Mouse (Mus musculus) lung, embryonic 15.5 days (tissue): Measurements from ENCODE around the gene Cyth2. TPM values are rescaled to one million over a fixed set of nuclear protein-coding genes. Genes with fewer than 3 reads are reported as not detected.

Source experiments
- ATAC-seq: fragments of 200-750 bp; cut with Nextera tagmentation; 2 replicates; pipeline ENCODE4 v1.8.0; 2017; ENCODE audit warnings: moderate number of reproducible peaks, borderline replicate concordance; ENCODE audit not compliant: low FRiP score, low TSS enrichment; ENCODE audit errors: extremely low read depth
- H3K27ac ChIP-seq: fragments of 300-500 bp; sonication (generic); 2 replicates; pipeline ENCODE4 v1.5.1; 2015; ENCODE audit warnings: moderate library complexity, mild to moderate bottlenecking, inconsistent platforms
- H3K27me3 ChIP-seq: fragments of 300-500 bp; sonication (generic); 2 replicates; pipeline ENCODE4 v1.6.1; 2015; ENCODE audit warnings: inconsistent platforms
- H3K36me3 ChIP-seq: fragments of 300-500 bp; sonication (generic); 2 replicates; pipeline ENCODE4 v1.6.1; 2015; ENCODE audit warnings: inconsistent platforms
- H3K4me1 ChIP-seq: fragments of 300-500 bp; sonication (generic); 2 replicates; pipeline ENCODE4 v1.6.1; 2015; ENCODE audit warnings: inconsistent platforms
- H3K4me2 ChIP-seq: fragments of 300-500 bp; sonication (generic); 2 replicates; pipeline ENCODE4 v1.6.1; 2015; ENCODE audit warnings: inconsistent platforms, mild to moderate bottlenecking, moderate library complexity
- H3K4me3 ChIP-seq: fragments of 300-500 bp; sonication (generic); 2 replicates; pipeline ENCODE4 v1.5.1; 2015; ENCODE audit warnings: mild to moderate bottlenecking, inconsistent platforms
- H3K9ac ChIP-seq: fragments of 300-500 bp; sonication (generic); 2 replicates; pipeline ENCODE4 v1.6.1; 2015; ENCODE audit warnings: inconsistent platforms
- H3K9me3 ChIP-seq: fragments of 300-500 bp; sonication (generic); 2 replicates; pipeline ENCODE4 v1.6.1; 2016; ENCODE audit warnings: inconsistent platforms
- WGBS: fragments of 180-500 bp; shearing (Covaris S2); methylation state at CpG from one replicate; pipeline ENCODE4 v1.1.7; 2015; 5-methylcytosine and 5-hydroxymethylcytosine counted together
- polyA plus RNA-seq: library from polyadenylated mRNA; unstranded; fragments of >200 nt; fragmentation: Nextera tagmentation; extraction: Ambion mirVana; gene quantifications from 2 replicates; pipeline ENCODE4 v1.2.1, GENCODE M21; 2015

The Cyth2 gene
- 115 and 122 TPM in 2 replicates for polyA plus RNA-seq

DNA sequence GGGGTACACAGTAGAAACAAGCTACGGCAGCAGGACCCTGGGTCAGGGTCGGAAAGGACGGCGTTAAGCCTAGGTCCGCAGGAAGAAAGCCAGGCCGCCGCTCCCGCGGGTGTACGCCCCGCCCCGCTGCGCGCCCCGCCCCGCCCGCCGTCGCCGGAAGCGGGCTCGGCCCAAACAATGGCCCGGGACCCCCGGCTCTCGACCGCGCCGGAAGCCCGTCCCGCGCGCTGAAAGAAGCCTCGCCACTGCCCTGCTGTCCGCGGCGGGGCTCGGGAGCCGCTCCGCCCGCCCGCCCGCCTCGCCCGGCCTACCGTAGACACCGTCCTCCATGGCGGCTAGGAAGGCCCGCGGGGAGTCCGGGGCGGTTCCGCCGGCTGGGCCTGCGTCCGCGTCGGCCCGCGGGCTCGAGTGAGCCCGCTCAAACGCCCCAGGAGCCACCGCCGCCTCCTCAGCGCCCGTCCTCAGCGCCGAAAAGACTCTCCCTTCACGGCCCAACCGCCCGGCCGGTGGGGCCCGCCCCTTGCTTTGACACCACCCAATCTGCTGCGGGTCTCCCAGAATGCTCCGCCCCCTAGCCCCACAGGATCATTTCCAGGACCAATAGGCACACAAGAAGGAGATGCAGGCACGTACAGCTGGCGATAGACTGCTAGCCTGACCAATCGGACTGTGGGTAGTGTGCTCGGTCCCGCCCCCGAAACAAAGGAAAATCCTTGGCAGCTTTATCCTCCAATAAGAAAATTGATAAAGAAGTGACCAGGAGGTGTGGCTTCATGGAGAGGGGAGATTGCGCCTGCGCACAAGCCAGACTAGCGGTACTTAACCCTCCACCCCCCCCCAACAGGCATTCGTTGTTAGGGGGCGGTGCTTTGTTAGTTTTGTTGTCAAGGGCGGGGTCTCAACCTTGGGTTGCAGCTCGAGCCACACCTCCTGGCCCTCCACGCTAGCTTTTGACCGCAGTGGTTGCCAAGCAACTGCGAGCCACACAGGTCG lies at the start of gene Cyth2:
TSS of gene Cyth2 (minus strand) at position 795 of the 993 bp plus-strand sequence.
- H3K4me2 ChIP-seq = peak within 1 kb of the TSS; percentile 72
- peak within 1 kb of the TSS; percentile 100 for H3K9ac ChIP-seq
- under 1% methylated on average over 92 of the region's 92 CpGs for WGBS

DNA sequence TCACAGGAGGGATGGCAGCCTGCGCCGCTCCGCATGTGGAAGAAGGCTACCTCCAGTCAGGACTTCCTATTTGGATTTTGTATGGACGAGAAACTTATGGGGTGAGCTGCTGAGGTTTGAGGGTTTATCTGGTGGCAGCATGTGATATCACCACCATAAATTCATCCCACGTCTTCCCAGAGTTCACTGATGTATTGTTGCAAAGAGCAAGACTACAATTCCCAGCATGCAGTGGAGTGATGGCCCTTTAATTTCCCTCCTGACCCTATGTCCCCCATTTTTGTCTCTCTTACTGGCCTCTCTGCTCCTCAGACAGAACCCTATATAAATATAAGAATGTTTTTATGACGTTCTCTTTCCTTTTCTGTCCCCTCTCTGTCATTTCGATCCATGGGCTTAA lies 48.4 kb upstream of the Cyth2 start:
- WGBS = 83% methylated on average over 7 of the region's 7 CpGs
- no peak overlapping the region for H3K9ac ChIP-seq
- ATAC-seq = no peak

More for the DNA sequence above, at the start of gene Cyth2:
- peak; percentile 99 for ATAC-seq
- Histone ChIP-seq H3K27ac (peak within 1 kb of the TSS; percentile 100), H3K36me3 (peaks cover 39% of the 10 kb centered on the region), H3K4me3 (peak within 1 kb of the TSS; percentile 90), H3K4me1 (peaks cover 21% of the 10 kb centered on the region), H3K27me3 (no peaks in the 10 kb centered on the region), H3K9me3 (no peaks in the 10 kb centered on the region)

DNA sequence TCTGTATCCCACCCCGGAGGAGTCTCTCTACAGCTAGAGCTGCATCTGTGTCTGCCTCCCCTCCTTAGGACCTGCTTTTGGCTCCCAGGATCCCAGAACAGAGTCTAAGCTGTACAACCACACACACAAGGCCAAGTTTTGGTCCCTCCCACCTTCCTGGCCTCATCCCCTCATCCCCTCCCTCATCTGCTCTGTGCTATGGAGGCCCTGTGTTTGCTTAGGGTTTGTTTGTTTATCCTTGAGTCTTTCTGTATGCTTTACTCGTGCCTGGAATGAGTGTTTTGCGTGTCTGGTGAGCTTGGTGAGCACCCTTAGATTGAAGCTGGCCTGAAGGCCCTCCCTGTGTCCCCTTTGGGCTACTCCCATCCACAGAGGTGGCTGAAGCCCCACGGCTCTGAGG lies 44.6 kb upstream of the Cyth2 start:
- Histone ChIP-seq H3K27ac (no peak overlapping the region), H3K9me3 (no peaks in the 10 kb centered on the region), H3K4me1 (peaks cover 27% of the 10 kb centered on the region), H3K4me2 (no peak overlapping the region), H3K9ac (no peak overlapping the region), H3K36me3 (no peaks in the 10 kb centered on the region), H3K27me3 (peaks cover 18% of the 10 kb centered on the region), H3K4me3 (no peak overlapping the region)
- ATAC-seq = no peak
- WGBS = 35% methylated on average over 4 of the region's 4 CpGs

More for the DNA sequence above, 48.4 kb upstream of the Cyth2 start:
- no peaks in the 10 kb centered on the region for H3K9me3 ChIP-seq
- peaks cover 25% of the 10 kb centered on the region for H3K4me1 ChIP-seq
- H3K36me3 ChIP-seq = no peaks in the 10 kb centered on the region
- H3K27me3 ChIP-seq = peaks cover 5% of the 10 kb centered on the region; the same call in 1 of the 2 replicates
- H3K4me3 ChIP-seq = no peak overlapping the region
- no peak overlapping the region for H3K27ac ChIP-seq
- H3K4me2 ChIP-seq = no peak overlapping the region

DNA sequence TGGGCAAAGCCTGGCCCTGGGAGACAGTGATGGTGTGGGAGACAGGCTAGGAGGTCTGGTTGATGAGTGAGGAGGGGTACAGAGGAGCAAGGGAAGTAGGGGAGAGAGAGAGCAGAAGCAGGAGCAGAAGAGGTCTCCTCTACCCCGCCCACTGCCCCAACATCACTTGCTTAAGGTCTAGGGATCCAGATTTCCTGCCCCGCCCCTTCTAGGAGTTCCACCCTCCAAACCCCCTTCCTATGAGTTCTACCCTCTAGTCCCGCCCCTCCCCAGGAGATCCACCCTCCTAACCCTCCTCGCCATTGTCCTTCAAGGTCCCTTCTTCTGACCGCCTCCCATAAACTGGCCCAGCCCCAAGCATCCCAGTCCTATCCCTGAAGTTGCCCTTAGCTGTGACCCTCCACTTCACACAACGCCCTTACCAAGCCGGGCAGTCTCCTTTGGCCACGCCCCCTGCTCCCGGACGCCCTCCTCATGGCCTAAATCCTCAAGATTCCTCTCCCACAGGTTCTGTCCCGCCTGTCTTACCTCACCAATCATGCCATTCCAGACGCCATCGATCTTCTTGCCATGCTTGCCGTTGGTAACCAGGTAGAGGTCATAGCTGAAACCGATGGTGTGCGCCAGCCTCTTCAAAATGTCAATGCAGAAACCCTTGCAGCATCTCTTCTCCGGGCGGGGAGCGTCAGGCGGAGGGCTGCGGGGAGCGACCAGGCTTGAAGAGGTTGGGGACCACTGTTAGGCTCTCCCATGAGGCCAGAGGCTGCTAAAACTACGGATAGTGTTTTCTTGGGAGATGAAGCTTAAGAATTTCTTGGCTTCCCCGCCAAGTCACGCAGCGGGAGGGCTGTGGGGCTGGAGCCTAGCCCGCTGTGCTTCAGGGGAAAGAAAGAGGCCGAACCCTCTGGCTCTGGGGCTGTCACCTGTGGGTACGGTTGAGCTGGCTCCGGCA lies 42.8 kb upstream of the Cyth2 start:
- Histone ChIP-seq H3K4me1 (peaks cover 25% of the 10 kb centered on the region), H3K9me3 (no peaks in the 10 kb centered on the region), H3K36me3 (no peaks in the 10 kb centered on the region), H3K27me3 (peaks cover 18% of the 10 kb centered on the region), H3K4me3 (peak overlapping the region; percentile 36), H3K27ac (no peak overlapping the region), H3K9ac (0 out of 2 replicates have a peak overlapping the region, but pooled peaks have one; percentile 12), H3K4me2 (peak overlapping the region; percentile 76)
- 4% methylated on average over 30 of the region's 30 CpGs for WGBS
- ATAC-seq = peak; percentile 17; the same call in 1 of the 2 replicates

DNA sequence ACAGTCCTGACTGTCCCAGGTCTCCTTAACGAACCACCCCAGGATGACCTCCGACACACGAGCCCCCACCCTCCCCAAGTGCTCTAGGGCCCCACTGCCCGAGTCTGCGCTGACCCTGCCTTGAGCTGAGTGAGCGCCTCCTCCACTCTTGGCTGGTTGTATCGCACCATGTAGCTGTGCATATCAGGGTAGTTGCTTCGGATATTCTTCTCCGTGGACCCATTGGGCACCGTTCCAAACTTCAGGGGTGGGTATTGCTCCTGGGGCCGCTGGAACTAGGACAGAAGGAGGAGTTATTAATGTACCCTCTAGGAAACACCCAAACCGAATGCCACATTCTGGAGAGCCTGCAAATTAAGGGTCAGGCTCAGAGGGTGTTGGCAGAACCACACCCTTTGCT lies 38.7 kb upstream of the Cyth2 start:
- no peaks in the 10 kb centered on the region for H3K9me3 ChIP-seq
- no peaks in the 10 kb centered on the region for H3K36me3 ChIP-seq
- H3K27ac ChIP-seq = no peak overlapping the region
- ATAC-seq = no peak
- H3K9ac ChIP-seq = no peak overlapping the region
- H3K4me1 ChIP-seq = peaks cover 23% of the 10 kb centered on the region
- peaks cover 15% of the 10 kb centered on the region for H3K27me3 ChIP-seq
- H3K4me3 ChIP-seq = no peak overlapping the region
- 77% methylated on average over 12 of the region's 12 CpGs for WGBS
- no peak overlapping the region for H3K4me2 ChIP-seq

DNA sequence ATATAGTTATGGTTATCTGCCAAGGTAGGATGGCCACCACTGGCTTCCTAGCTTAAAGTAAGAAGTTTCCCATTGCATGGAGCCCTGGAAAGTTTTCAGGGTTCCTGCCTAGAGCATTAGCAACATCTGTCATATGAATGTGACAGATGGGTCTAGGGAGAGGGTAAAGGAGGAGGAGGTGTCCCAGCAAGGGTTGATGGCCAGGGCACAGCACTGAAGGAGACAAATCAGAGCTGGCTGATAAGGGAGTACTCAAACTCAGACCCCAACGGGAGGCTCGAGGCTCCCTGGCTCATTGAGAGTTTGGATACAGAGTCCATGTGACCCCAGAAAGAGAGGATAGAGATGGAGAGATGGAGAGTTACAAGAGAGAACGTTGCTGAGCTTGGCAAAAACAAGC lies 36.3 kb upstream of the Cyth2 start:
- H3K4me3 ChIP-seq = no peak overlapping the region
- no peaks in the 10 kb centered on the region for H3K9me3 ChIP-seq
- no peak overlapping the region for H3K4me2 ChIP-seq
- H3K36me3 ChIP-seq = no peaks in the 10 kb centered on the region
- 0 out of 2 replicates have a peak, but pooled peaks cover 7% of the 10 kb centered on the region for H3K4me1 ChIP-seq
- no peak for ATAC-seq
- no peak overlapping the region for H3K27ac ChIP-seq
- WGBS = 43% methylated on average over 3 of the region's 3 CpGs
- no peak overlapping the region for H3K9ac ChIP-seq
- no peaks in the 10 kb centered on the region; the same call in 1 of the 2 replicates for H3K27me3 ChIP-seq

DNA sequence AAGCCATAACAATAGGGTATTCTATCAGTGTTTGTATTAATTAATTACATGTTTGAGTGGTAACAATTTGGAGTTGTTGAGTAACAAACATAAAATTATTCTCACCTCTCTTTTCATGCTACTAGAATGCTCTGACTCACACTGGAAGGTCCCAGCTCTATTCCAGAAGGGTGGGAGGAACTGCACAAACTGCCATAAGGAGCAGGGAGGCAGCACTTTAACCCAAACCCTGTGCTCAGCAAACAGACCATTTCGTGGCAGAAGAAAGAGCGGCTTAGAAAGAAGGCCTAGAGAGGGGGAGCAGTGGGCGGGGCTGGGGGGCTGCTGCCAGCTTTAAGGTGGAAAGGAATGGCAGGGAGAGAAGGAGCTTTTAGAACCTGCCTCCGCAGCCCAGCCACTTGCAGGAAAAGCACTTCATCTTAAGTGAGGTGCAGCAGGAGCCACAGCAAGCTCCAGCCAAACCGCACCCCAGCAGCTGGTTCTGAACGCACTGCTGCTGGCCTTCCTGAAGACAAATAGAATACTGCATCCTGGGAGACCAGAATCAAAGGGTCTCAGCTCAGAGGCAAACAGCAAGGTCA lies 34.2 kb upstream of the Cyth2 start:
- peak; percentile 60; the same call in 1 of the 2 replicates for ATAC-seq
- H3K27ac ChIP-seq = peak overlapping the region; percentile 73
- WGBS = 12% methylated on average over 6 of the region's 6 CpGs
- H3K36me3 ChIP-seq = no peaks in the 10 kb centered on the region
- no peak overlapping the region for H3K9ac ChIP-seq
- no peak overlapping the region for H3K4me3 ChIP-seq
- no peak overlapping the region for H3K4me2 ChIP-seq
- no peaks in the 10 kb centered on the region; the same call in 1 of the 2 replicates for H3K27me3 ChIP-seq
- H3K4me1 ChIP-seq = 0 out of 2 replicates have a peak, but pooled peaks cover 7% of the 10 kb centered on the region
- H3K9me3 ChIP-seq = no peaks in the 10 kb centered on the region

DNA sequence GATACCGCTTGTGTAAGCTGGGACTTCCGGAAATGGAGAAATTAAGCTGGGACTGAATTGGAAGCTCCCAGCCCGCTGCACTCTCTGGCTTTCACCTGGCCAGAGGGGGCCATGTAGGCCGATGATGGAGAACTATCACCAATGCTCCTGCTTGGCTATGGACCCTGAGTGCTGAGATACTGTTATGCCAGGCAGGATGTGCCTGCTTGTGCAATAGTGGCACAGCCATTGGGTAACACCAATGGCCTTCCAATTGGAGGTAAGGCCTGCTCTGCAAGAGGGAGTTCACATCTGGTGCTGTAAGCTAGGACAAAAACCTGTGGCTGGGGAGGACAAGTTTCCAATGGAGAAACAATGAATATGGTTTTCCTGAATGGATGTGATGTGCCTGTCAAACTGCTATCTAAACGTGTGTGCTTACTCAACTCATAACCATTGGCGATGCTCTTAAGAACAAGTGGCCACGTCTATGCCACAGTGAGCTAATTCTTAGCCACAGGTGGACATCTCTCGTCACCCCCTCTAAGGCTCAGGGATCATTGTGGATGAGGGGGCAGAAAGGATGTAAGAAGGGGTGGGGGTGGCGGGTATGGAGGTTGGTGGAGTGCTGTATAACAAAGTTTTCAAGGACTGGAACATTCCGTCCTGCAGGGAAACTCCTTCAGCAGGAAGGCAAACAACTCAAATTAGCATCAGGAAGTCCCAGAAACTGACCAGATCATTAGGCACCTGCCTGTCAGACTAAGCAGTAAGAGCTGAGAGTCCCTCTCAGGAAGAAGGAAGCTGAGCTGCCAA lies 28.8 kb upstream of the Cyth2 start:
- H3K27me3 ChIP-seq = peaks cover 4% of the 10 kb centered on the region
- 69% methylated on average over 10 of the region's 10 CpGs for WGBS
- ATAC-seq = no peak

DNA sequence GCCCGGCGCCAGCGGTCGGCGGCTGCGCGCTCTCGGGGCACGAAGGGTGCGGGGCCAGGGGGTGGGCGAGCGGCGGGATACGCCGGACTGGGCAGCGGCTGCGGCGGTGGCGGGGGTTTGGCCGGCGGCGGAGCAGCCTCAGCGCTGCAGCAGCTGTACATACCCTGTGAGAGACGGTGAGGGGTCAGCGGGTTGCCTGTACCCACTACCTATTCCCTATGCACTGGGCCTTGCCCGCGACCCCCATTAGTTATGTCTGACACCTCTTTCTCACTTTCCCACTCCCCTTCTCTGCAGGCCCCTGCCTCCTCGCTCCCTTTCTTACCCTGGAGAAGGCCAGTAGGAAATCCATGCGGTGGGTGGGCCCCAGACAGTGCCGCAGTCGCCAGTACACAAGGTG lies 19.5 kb upstream of the Cyth2 start:
- H3K4me1 ChIP-seq = peaks cover 36% of the 10 kb centered on the region
- no peaks in the 10 kb centered on the region for H3K9me3 ChIP-seq
- 0 out of 2 replicates have a peak, but pooled peaks have one; percentile 16 for ATAC-seq
- no peak overlapping the region for H3K27ac ChIP-seq
- H3K27me3 ChIP-seq = peaks cover 50% of the 10 kb centered on the region
- WGBS = 4% methylated on average over 31 of the region's 31 CpGs
- H3K36me3 ChIP-seq = peaks cover 4% of the 10 kb centered on the region; the same call in 1 of the 2 replicates
- peak overlapping the region; percentile 45 for H3K4me3 ChIP-seq
- H3K4me2 ChIP-seq = peak overlapping the region; percentile 73
- peak overlapping the region; percentile 26 for H3K9ac ChIP-seq

More for the DNA sequence above, 28.8 kb upstream of the Cyth2 start:
- H3K9me3 ChIP-seq = no peaks in the 10 kb centered on the region
- no peak overlapping the region for H3K4me3 ChIP-seq
- no peak overlapping the region for H3K9ac ChIP-seq
- no peak overlapping the region for H3K27ac ChIP-seq
- H3K4me1 ChIP-seq = no peaks in the 10 kb centered on the region
- H3K4me2 ChIP-seq = no peak overlapping the region
- H3K36me3 ChIP-seq = no peaks in the 10 kb centered on the region

DNA sequence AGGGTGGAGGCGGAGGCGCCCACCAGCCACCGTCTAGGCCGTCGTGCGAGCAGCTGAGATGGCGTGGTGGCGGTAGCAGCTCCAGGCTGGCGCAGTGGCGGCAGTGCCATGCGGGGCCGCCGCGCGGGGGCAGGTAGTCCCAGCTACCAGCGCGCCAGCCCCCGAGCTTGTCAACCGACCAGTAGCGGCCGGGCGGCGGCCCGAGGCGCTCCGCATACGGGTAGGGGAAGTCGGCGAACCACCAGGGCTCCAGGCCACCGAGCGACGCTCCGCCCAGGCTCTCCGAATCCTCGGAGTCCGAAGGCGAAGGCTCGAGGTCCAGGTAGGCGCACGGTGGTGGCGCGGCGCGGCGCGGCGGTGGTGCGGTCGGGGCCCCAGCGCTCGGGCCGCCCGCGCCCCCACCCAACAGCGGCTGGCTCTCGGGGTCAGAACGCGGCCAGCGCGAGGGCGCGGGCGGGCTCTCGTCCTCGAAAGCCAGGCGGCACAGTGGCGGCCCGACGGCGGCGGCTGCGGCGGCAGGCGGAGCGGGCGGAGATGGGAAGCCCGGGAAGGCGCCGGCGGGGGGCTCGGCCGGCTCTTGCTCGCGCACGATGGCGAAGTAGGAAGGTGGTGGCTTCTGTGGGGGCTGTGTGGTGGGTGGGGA lies 18.9 kb upstream of the Cyth2 start:
- Histone ChIP-seq H3K27me3 (peaks cover 50% of the 10 kb centered on the region), H3K4me3 (peak overlapping the region; percentile 45), H3K4me1 (peaks cover 36% of the 10 kb centered on the region), H3K4me2 (peak overlapping the region; percentile 73), H3K36me3 (peaks cover 8% of the 10 kb centered on the region), H3K9me3 (no peaks in the 10 kb centered on the region), H3K27ac (no peak overlapping the region), H3K9ac (peak overlapping the region; percentile 26)
- no peak for ATAC-seq
- under 1% methylated on average over 74 of the region's 86 CpGs for WGBS
